Mouse (Mus musculus): Measurements from ENCODE around the gene Coch. TPM values are rescaled to one million over a fixed set of nuclear protein-coding genes. Genes with fewer than 3 reads are reported as not detected.

Coch gene
- polyA plus RNA-seq, 1 experiment = 0.53 TPM

GRCm38 (mm10) chr12:51594030-51594470 is 909 bp downstream of the Coch start:
- H3K79me2 ChIP-seq (ENCODE audit: control insufficient read depth, insufficient read depth) = no peaks in the 10 kb centered on the region
- H3K79me3 ChIP-seq (ENCODE audit: low read depth) = no peaks in the 10 kb centered on the region
- no peak overlapping the region for H3ac ChIP-seq (ENCODE audit: control insufficient read depth, insufficient read length, low read depth)
- H3K4me3 ChIP-seq (ENCODE audit: insufficient read depth, poor library complexity, severe bottlenecking) = no peak overlapping the region
- TF ChIP-seq FOSL1 (IDR thresholded peaks at IDR 0.05; ENCODE audit: insufficient read depth, low read length, poor library complexity, severe bottlenecking) (no peak), MYOG (IDR thresholded peaks at IDR 0.05; ENCODE audit: control insufficient read depth, extremely low read depth, insufficient read length) (no peak), MYOD1 (IDR thresholded peaks at IDR 0.05; ENCODE audit: control insufficient read depth, insufficient read length, low read depth) (no peak), USF1 (IDR thresholded peaks at IDR 0.05; ENCODE audit: low read depth) (no peak), CEBPB (IDR thresholded peaks at IDR 0.05; ENCODE audit: low read depth) (no peak), MAX (IDR thresholded peaks at IDR 0.05) (no peak), CTCF (IDR thresholded peaks at IDR 0.05; ENCODE audit: control insufficient read depth, insufficient read depth, insufficient read length) (no peak)
- peaks cover 12% of the 10 kb centered on the region for H3K27me3 ChIP-seq (ENCODE audit: control insufficient read depth, insufficient read depth, insufficient read length)
- no peaks in the 10 kb centered on the region for H3K36me3 ChIP-seq (ENCODE audit: control insufficient read depth, insufficient read depth)

- no peak for TF ChIP-seq MYOG (IDR thresholded peaks at IDR 0.05; ENCODE audit: control insufficient read depth, extremely low read depth, insufficient read length)
- no peak for TF ChIP-seq USF1 (IDR thresholded peaks at IDR 0.05; ENCODE audit: low read depth)
- TF ChIP-seq MYOD1 (IDR thresholded peaks at IDR 0.05; ENCODE audit: control insufficient read depth, insufficient read length, low read depth) = no peak
- no peak for TF ChIP-seq MAX (IDR thresholded peaks at IDR 0.05)
- TF ChIP-seq CTCF (IDR thresholded peaks at IDR 0.05; ENCODE audit: control insufficient read depth, insufficient read depth, insufficient read length) = no peak
- TF ChIP-seq CEBPB (IDR thresholded peaks at IDR 0.05; ENCODE audit: low read depth) = no peak
- TF ChIP-seq FOSL1 (IDR thresholded peaks at IDR 0.05; ENCODE audit: insufficient read depth, low read length, poor library complexity, severe bottlenecking) = no peak
- no peak overlapping the region for H3ac ChIP-seq (ENCODE audit: control insufficient read depth, insufficient read length, low read depth)
Observed at GRCm38 (mm10) chr12:51603306-51603705, 10.2 kb downstream of the Coch start.

DNA sequence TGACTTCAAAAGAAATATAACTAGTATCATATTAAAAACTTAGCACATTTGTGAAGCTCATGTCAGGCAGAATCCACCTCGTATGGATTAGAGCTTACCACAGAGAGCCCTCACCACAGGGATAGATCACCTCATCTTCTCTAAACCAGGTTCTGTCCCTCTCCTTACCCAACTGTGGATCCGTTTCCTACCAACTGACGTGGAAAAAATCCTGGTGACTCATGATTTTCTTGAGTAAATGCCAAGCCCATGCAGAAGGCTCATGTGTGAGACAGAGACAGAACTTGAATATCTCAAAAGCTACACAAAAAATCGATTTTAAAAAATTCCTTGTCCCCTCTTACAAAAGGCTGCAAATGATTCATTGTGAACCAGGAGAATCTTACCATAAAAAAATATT is 13.0 kb downstream of the Coch start:
- Histone ChIP-seq H3K79me3 (ENCODE audit: low read depth) (no peaks in the 10 kb centered on the region), H3K4me3 (ENCODE audit: insufficient read depth, poor library complexity, severe bottlenecking) (no peak overlapping the region), H3ac (ENCODE audit: control insufficient read depth, insufficient read length, low read depth) (no peak overlapping the region), H3K27me3 (ENCODE audit: control insufficient read depth, insufficient read depth, insufficient read length) (no peaks in the 10 kb centered on the region), H3K36me3 (ENCODE audit: control insufficient read depth, insufficient read depth) (peaks cover 48% of the 10 kb centered on the region), H3K79me2 (ENCODE audit: control insufficient read depth, insufficient read depth) (no peaks in the 10 kb centered on the region)
- TF ChIP-seq MYOG (IDR thresholded peaks at IDR 0.05; ENCODE audit: control insufficient read depth, extremely low read depth, insufficient read length) (no peak), CTCF (IDR thresholded peaks at IDR 0.05; ENCODE audit: control insufficient read depth, insufficient read depth, insufficient read length) (no peak), USF1 (IDR thresholded peaks at IDR 0.05; ENCODE audit: low read depth) (no peak), MAX (IDR thresholded peaks at IDR 0.05) (no peak), FOSL1 (IDR thresholded peaks at IDR 0.05; ENCODE audit: insufficient read depth, low read length, poor library complexity, severe bottlenecking) (no peak), MYOD1 (IDR thresholded peaks at IDR 0.05; ENCODE audit: control insufficient read depth, insufficient read length, low read depth) (no peak), CEBPB (IDR thresholded peaks at IDR 0.05; ENCODE audit: low read depth) (no peak)

More at GRCm38 (mm10) chr12:51603306-51603705, 10.2 kb downstream of the Coch start:
- Histone ChIP-seq H3K79me3 (ENCODE audit: low read depth) (no peaks in the 10 kb centered on the region), H3K79me2 (ENCODE audit: control insufficient read depth, insufficient read depth) (no peaks in the 10 kb centered on the region), H3K36me3 (ENCODE audit: control insufficient read depth, insufficient read depth) (peaks cover 21% of the 10 kb centered on the region), H3K4me3 (ENCODE audit: insufficient read depth, poor library complexity, severe bottlenecking) (no peak overlapping the region), H3K27me3 (ENCODE audit: control insufficient read depth, insufficient read depth, insufficient read length) (no peaks in the 10 kb centered on the region)

DNA sequence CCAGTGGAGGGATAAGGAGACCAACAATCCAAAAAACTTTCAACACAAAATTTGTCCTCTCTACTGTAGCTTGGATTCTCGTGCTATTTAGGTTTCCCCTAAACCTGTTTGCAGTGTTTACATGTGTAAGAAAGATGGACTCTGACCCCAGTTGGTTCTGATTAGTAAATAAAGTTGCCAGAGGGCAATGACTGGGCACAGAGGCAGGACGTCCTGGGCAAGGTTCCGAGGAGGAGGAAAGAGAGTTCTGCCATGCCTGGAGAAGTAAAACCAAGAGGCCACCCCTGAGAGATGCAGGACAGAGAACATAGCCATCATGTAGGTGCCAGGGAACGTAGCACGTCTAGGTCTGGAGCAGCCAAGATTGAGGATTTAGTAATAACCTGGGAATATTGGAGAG is 19.2 kb downstream of the Coch start:
- H3ac ChIP-seq (ENCODE audit: control insufficient read depth, insufficient read length, low read depth) = no peak overlapping the region
- H3K79me2 ChIP-seq (ENCODE audit: control insufficient read depth, insufficient read depth) = no peaks in the 10 kb centered on the region
- no peak overlapping the region for H3K4me3 ChIP-seq (ENCODE audit: insufficient read depth, poor library complexity, severe bottlenecking)
- H3K27me3 ChIP-seq (ENCODE audit: control insufficient read depth, insufficient read depth, insufficient read length) = no peaks in the 10 kb centered on the region
- TF ChIP-seq CEBPB (IDR thresholded peaks at IDR 0.05; ENCODE audit: low read depth) (no peak), CTCF (IDR thresholded peaks at IDR 0.05; ENCODE audit: control insufficient read depth, insufficient read depth, insufficient read length) (no peak), MYOG (IDR thresholded peaks at IDR 0.05; ENCODE audit: control insufficient read depth, extremely low read depth, insufficient read length) (no peak), USF1 (IDR thresholded peaks at IDR 0.05; ENCODE audit: low read depth) (no peak), MAX (IDR thresholded peaks at IDR 0.05) (no peak), MYOD1 (IDR thresholded peaks at IDR 0.05; ENCODE audit: control insufficient read depth, insufficient read length, low read depth) (no peak), FOSL1 (IDR thresholded peaks at IDR 0.05; ENCODE audit: insufficient read depth, low read length, poor library complexity, severe bottlenecking) (no peak)
- peaks cover 83% of the 10 kb centered on the region for H3K36me3 ChIP-seq (ENCODE audit: control insufficient read depth, insufficient read depth)
- H3K79me3 ChIP-seq (ENCODE audit: low read depth) = peaks cover 2% of the 10 kb centered on the region

- no peak overlapping the region for H3K4me3 ChIP-seq (ENCODE audit: insufficient read depth, poor library complexity, severe bottlenecking)
- H3K27me3 ChIP-seq (ENCODE audit: control insufficient read depth, insufficient read depth, insufficient read length) = no peaks in the 10 kb centered on the region
- H3K79me2 ChIP-seq (ENCODE audit: control insufficient read depth, insufficient read depth) = no peaks in the 10 kb centered on the region
- peaks cover 9% of the 10 kb centered on the region for H3K79me3 ChIP-seq (ENCODE audit: low read depth)
- no peak for TF ChIP-seq USF1 (IDR thresholded peaks at IDR 0.05; ENCODE audit: low read depth)
- TF ChIP-seq MYOG (IDR thresholded peaks at IDR 0.05; ENCODE audit: control insufficient read depth, extremely low read depth, insufficient read length) = no peak
- TF ChIP-seq CTCF (IDR thresholded peaks at IDR 0.05; ENCODE audit: control insufficient read depth, insufficient read depth, insufficient read length) = no peak
- TF ChIP-seq CEBPB (IDR thresholded peaks at IDR 0.05; ENCODE audit: low read depth) = no peak
- no peak for TF ChIP-seq MAX (IDR thresholded peaks at IDR 0.05)
- TF ChIP-seq MYOD1 (IDR thresholded peaks at IDR 0.05; ENCODE audit: control insufficient read depth, insufficient read length, low read depth) = no peak
- no peak for TF ChIP-seq FOSL1 (IDR thresholded peaks at IDR 0.05; ENCODE audit: insufficient read depth, low read length, poor library complexity, severe bottlenecking)
- no peak overlapping the region for H3ac ChIP-seq (ENCODE audit: control insufficient read depth, insufficient read length, low read depth)
- H3K36me3 ChIP-seq (ENCODE audit: control insufficient read depth, insufficient read depth) = peaks cover 80% of the 10 kb centered on the region
Observed at GRCm38 (mm10) chr12:51620572-51620971, 27.4 kb downstream of the Coch start.

All from C2C12 (cell line).